Mouse (Mus musculus): ENCODE measurements around the gene Cdk14.

DNA sequence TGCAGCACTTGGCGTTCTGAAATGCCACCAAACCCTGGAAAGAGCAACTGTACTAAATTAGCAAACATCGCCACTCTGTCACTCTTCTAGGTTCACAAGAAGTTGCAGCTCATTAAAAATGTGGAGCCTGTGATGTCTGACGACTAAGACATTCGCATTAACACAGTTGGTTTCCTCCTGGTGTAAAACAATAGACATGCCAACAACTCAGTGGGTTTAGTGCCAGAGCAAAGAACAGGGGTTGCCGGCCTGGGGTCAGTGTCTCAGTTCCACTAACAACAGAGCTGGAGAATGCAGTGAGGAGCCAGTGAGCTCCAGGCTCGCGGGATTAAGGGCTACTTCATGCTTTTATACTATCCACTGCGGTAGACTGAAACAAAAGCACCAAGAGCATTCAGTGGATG lies 598.7 kb downstream of the Cdk14 start:
- no peak for TF ChIP-seq CTCF (IDR thresholded peaks at IDR 0.05)
- TF ChIP-seq EP300 (IDR thresholded peaks at IDR 0.05), result no peak
